Mouse (Mus musculus) adrenal gland, postnatal 0 days (tissue): ENCODE data around the gene Ednra. TPM values are rescaled to one million over a fixed set of nuclear protein-coding genes. Genes with fewer than 3 reads are reported as not detected.

ENCODE experiments used
- polyA plus RNA-seq: library from polyadenylated mRNA; unstranded; fragments of >200 nt; fragmentation: Nextera tagmentation; extraction: Ambion mirVana; gene quantifications from 2 replicates; pipeline ENCODE4 v1.2.1, GENCODE M21; 2015

Gene Ednra
- polyA plus RNA-seq, result 14.0 and 15.3 TPM in 2 replicates

DNA sequence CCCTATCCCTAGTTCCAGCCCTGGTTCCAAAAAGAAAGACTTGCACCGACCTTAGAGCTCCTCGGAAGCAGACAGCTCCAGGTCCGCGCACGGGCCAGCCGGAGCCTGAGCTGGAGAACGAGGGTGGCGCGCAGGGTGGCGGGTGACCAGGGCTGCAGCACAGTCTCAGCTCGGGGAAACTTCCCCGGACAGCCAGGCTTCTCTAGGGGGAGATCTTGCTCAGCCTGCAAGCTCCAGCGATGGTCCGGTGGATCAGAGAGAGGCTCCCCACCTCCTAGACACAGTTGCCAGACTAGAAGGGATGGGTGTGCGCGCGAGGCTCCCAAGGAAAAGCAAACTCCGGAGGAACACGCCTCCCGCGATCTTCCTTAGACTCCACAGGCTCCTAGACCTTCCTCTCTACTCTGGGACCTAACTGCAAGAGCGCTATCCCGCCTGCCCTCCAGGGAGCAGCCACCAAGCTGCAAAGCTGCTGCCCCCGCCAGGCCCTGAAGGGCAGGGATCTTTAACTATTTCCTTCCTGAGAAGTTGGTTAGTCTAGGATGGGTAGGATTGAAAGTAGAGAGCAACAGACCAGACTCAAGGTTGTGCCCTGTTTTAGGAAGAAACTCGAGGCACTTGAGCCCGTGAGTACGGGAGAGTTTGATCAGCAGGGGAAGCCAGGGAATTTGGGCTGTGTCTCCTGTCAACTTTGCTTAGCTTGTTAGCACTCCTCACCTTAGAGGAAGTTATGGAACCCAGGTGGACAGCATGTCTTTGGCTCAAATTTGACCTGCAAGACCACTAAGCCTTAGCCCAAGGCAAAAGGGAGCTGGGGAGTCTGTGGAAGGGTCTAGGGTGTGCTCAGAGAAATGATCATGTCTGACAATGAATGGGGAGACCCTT lies at the start of gene Ednra:
TSS of gene Ednra (minus strand) at position 419 of the 885 bp plus-strand sequence.

Other genes starting within 250 kb of the Ednra start
- 21.4 and 27.0 TPM in 2 replicates for gene Arhgap10, start 206.5 kb downstream of the Ednra start, polyA plus RNA-seq
- 12.5 and 22.1 TPM in 2 replicates for gene Prmt9, start 175.1 kb downstream of the Ednra start, polyA plus RNA-seq
- 31.9 and 38.6 TPM in 2 replicates for gene Tmem184c, start 113.8 kb downstream of the Ednra start, polyA plus RNA-seq